Mouse (Mus musculus) stomach, postnatal 0 days (tissue): ENCODE measurements around the gene Kif3a. TPM values are rescaled to one million over a fixed set of nuclear protein-coding genes. Genes with fewer than 3 reads are reported as not detected.
A peak's percentile ranks its signal among the peaks of the same experiment; 100 is the strongest.

Experiments used
- ATAC-seq: fragments of 200-750 bp; cut with Nextera tagmentation; 2 replicates; pipeline ENCODE4 v1.8.0; 2017; ENCODE audit not compliant: low FRiP score, low TSS enrichment
- DNase-seq: peaks from one replicate; pipeline ENCODE4 v3.0.0-alpha.2; 2016; ENCODE audit warnings: low spot score
- H3K27ac ChIP-seq: fragments of 300-500 bp; sonication (generic); replicated peaks from 2 replicates; pipeline ENCODE4 v1.5.1; 2014; ENCODE audit warnings: mild to moderate bottlenecking, control low read depth
- H3K27me3 ChIP-seq: fragments of 300-500 bp; sonication (generic); 2 replicates; pipeline ENCODE4 v1.6.1; 2014; ENCODE audit warnings: low read length; ENCODE audit not compliant: control insufficient read depth, insufficient read depth
- H3K36me3 ChIP-seq: fragments of 300-500 bp; sonication (generic); 2 replicates; pipeline ENCODE4 v1.6.1; 2014; ENCODE audit warnings: low read length, mixed read lengths; ENCODE audit not compliant: control insufficient read depth, insufficient read depth
- H3K4me1 ChIP-seq: fragments of 300-500 bp; sonication (generic); replicated peaks from 2 replicates; pipeline ENCODE4 v1.6.1; 2014; ENCODE audit warnings: antibody characterized with exemption; ENCODE audit not compliant: control insufficient read depth, insufficient read depth
- H3K4me2 ChIP-seq: fragments of 300-500 bp; sonication (generic); replicated peaks from 2 replicates; pipeline ENCODE4 v1.6.1; 2014; ENCODE audit warnings: low read depth, mild to moderate bottlenecking, control low read depth, moderate library complexity
- H3K4me3 ChIP-seq: fragments of 300-500 bp; sonication (generic); 2 replicates; pipeline ENCODE4 v1.5.1; 2014; ENCODE audit warnings: low read depth, low read length, control low read depth
- H3K9ac ChIP-seq: fragments of 300-500 bp; sonication (generic); 2 replicates; pipeline ENCODE4 v1.6.1; 2014; ENCODE audit warnings: mild to moderate bottlenecking, low read length, control low read depth, mixed read lengths
- H3K9me3 ChIP-seq: fragments of 300-500 bp; sonication (generic); 2 replicates; pipeline ENCODE4 v1.6.1; 2016; ENCODE audit warnings: low read length; ENCODE audit not compliant: control insufficient read depth
- CTCF ChIP-seq: IDR thresholded peaks from 2 replicates; pipeline ENCODE4 v1.5.1; 2016; ENCODE audit warnings: antibody characterized with exemption, low read depth, mild to moderate bottlenecking, moderate library complexity
- EP300 ChIP-seq: optimal IDR thresholded peaks from 2 replicates; pipeline ENCODE3; 2016; ENCODE audit warnings: antibody characterized with exemption
- WGBS: fragments of 180-500 bp; shearing (Covaris S2); extraction: QIAGEN DNeasy Blood & Tissue Kit; methylation state at CpG from one replicate; pipeline ENCODE4 v1.1.7; 2014; 5-methylcytosine and 5-hydroxymethylcytosine counted together
- polyA plus RNA-seq: library from polyadenylated mRNA; unstranded; fragments of >200 nt; fragmentation: Nextera tagmentation; extraction: Ambion mirVana; gene quantifications from 2 replicates; pipeline ENCODE4 v1.2.1, GENCODE M21; 2015

Kif3a gene
- polyA plus RNA-seq, 1 experiment from 2014 or later, result 25.3 TPM

GRCm38 (mm10) chr11:53521120-53521820 lies 45.9 kb upstream of the Kif3a start:
- Histone ChIP-seq H3K9ac (no peak overlapping the region; the same call in 1 of the 2 replicates), H3K27me3 (no peaks in the 10 kb centered on the region), H3K27ac (peak overlapping the region; percentile 89), H3K36me3 (no peaks in the 10 kb centered on the region), H3K4me1 (peaks cover 2% of the 10 kb centered on the region; the same call in 1 of the 2 replicates), H3K4me2 (peak overlapping the region; percentile 87), H3K9me3 (no peaks in the 10 kb centered on the region), H3K4me3 (peak overlapping the region; percentile 78)
- ATAC-seq (peak; percentile 52), DNase-seq (peak; percentile 57)
- WGBS, result 30% methylated on average over 16 of the region's 16 CpGs
- no peak for TF ChIP-seq EP300
- TF ChIP-seq CTCF, result no peak

- Histone ChIP-seq H3K9me3 (no peaks in the 10 kb centered on the region), H3K9ac (no peak overlapping the region), H3K4me1 (peaks cover 2% of the 10 kb centered on the region; the same call in 1 of the 2 replicates), H3K27me3 (no peaks in the 10 kb centered on the region), H3K36me3 (no peaks in the 10 kb centered on the region), H3K4me3 (peak overlapping the region; percentile 15; the same call in 1 of the 2 replicates), H3K4me2 (peak overlapping the region; percentile 87), H3K27ac (peak overlapping the region; percentile 89; the same call in 1 of the 2 replicates)
- no peak for DNase-seq
- ATAC-seq, result no peak
- 62% methylated on average over 7 of the region's 7 CpGs for WGBS
- no peak for TF ChIP-seq EP300
- TF ChIP-seq CTCF, result no peak
Measured at GRCm38 (mm10) chr11:53521821-53522131, 45.4 kb upstream of the Kif3a start.

GRCm38 (mm10) chr11:53522362-53522761 lies 44.8 kb upstream of the Kif3a start:
- ATAC-seq (no peak), DNase-seq (no peak)
- Histone ChIP-seq H3K4me2 (no peak overlapping the region), H3K4me3 (no peak overlapping the region), H3K9ac (no peak overlapping the region), H3K36me3 (no peaks in the 10 kb centered on the region), H3K9me3 (no peaks in the 10 kb centered on the region), H3K27me3 (no peaks in the 10 kb centered on the region), H3K4me1 (peaks cover 2% of the 10 kb centered on the region; the same call in 1 of the 2 replicates), H3K27ac (no peak overlapping the region)
- no peak for TF ChIP-seq CTCF
- TF ChIP-seq EP300, result no peak
- 94% methylated on average over 3 of the region's 3 CpGs for WGBS

GRCm38 (mm10) chr11:53522930-53523329 lies 44.2 kb upstream of the Kif3a start:
- no peak for DNase-seq
- Histone ChIP-seq H3K4me2 (no peak overlapping the region), H3K27ac (no peak overlapping the region), H3K9ac (peak overlapping the region; percentile 1; the same call in 1 of the 2 replicates), H3K9me3 (no peaks in the 10 kb centered on the region), H3K27me3 (no peaks in the 10 kb centered on the region), H3K4me3 (no peak overlapping the region), H3K4me1 (peaks cover 2% of the 10 kb centered on the region; the same call in 1 of the 2 replicates), H3K36me3 (no peaks in the 10 kb centered on the region)
- TF ChIP-seq EP300 (no peak), CTCF (no peak)
- no peak for ATAC-seq
- WGBS, result 53% methylated on average over 9 of the region's 9 CpGs

- Histone ChIP-seq H3K4me2 (no peak overlapping the region), H3K9me3 (no peaks in the 10 kb centered on the region), H3K27ac (no peak overlapping the region), H3K36me3 (no peaks in the 10 kb centered on the region), H3K9ac (no peak overlapping the region), H3K4me1 (peaks cover 2% of the 10 kb centered on the region; the same call in 1 of the 2 replicates), H3K4me3 (no peak overlapping the region), H3K27me3 (no peaks in the 10 kb centered on the region)
- 75% methylated on average over 14 of the region's 14 CpGs for WGBS
- ATAC-seq (no peak), DNase-seq (no peak)
- TF ChIP-seq EP300, result no peak
- TF ChIP-seq CTCF, result no peak
Measured at GRCm38 (mm10) chr11:53523545-53524405, 43.4 kb upstream of the Kif3a start.

DNA sequence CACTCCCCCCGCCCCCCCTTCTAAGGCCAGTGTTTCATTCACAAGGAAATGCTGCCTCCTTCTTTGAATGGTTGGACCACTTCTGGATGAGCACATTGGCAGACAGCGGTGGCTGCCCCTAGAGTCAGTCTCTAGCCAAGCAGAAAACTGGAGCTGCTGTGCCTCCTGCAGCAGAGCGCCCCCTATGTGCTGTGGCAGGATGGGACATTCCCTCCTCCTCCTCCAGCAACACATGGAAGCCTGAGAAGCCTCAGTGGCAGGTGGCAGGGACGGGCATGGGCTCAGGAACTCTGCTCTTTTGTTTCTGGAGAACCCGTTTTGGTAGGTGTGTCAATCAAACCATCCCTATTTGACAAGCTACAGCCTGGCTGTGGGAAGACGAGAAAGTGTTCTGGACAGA lies 42.3 kb upstream of the Kif3a start:
- peak; percentile 67 for TF ChIP-seq CTCF
- TF ChIP-seq EP300, result no peak
- WGBS, result 71% methylated on average over 6 of the region's 6 CpGs
- no peaks in the 10 kb centered on the region for H3K36me3 ChIP-seq
- DNase-seq (peak; percentile 35), ATAC-seq (no peak)
- H3K9me3 ChIP-seq, result no peaks in the 10 kb centered on the region
- H3K4me3 ChIP-seq, result no peak overlapping the region
- H3K9ac ChIP-seq, result no peak overlapping the region
- no peak overlapping the region for H3K4me2 ChIP-seq
- H3K4me1 ChIP-seq, result peaks cover 2% of the 10 kb centered on the region; the same call in 1 of the 2 replicates
- no peak overlapping the region for H3K27ac ChIP-seq
- no peaks in the 10 kb centered on the region for H3K27me3 ChIP-seq
